Mouse (Mus musculus) hindlimb bud, embryonic 11.5 days (tissue): ENCODE measurements around the gene Vmn1r129.
"Not testable (repeated sequence)": the region's sequence is repeated elsewhere in the genome, so short reads cannot be mapped to it uniquely, and the experiment has no call there.

Source experiments
- DNase-seq: peaks from one replicate; pipeline ENCODE4 v3.0.0-alpha.2; 2012; ENCODE audit warnings: low read depth, low spot score; ENCODE audit errors: extremely low spot score

Gene Vmn1r129

DNA sequence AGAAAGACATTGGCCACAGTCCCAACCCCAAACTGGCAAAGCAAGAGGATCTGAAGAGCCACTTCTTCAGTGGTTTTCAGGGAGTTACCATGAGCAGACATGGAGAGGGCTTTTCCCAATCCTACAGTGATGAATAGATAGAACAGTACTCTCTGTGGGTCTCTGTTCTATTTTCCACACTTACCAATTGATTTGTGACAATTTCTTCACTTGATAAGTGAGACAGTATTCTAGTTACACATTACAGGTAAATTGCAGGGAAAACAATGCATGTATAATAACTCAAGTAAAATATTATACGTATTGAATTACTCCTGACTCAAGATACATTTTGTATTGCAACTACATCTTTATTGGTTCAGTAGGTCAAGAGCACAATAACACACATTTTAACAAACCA, at the start of gene Vmn1r129:
Gene Vmn1r129 (minus strand): TSS at position 101 of the 400 bp plus-strand sequence.
- DNase-seq, result not testable (repeated sequence)

DNA sequence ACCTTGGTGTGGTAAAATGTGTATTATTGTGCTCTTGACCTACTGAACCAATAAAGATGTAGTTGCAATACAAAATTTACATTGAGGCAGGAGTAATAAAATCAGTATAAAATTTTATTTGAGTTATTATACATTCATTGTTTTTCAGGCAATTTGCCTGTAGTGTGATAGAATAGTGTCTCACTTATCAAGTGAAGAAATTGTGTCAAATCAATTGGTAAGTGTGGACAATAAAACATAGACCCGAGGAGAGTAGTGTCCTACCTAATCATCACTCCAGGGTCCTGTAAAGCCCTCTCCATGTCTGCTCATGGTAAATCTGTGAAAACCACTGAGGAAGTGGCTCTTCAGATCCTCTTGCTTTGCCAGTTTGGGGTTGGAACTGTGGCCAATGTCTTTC, 12.0 kb downstream of the Vmn1r129 start, which contains the start of gene Vmn1r128:
Gene Vmn1r128 (plus strand): TSS at position 301 of the 400 bp plus-strand sequence.
- DNase-seq, result not testable (repeated sequence)

DNA sequence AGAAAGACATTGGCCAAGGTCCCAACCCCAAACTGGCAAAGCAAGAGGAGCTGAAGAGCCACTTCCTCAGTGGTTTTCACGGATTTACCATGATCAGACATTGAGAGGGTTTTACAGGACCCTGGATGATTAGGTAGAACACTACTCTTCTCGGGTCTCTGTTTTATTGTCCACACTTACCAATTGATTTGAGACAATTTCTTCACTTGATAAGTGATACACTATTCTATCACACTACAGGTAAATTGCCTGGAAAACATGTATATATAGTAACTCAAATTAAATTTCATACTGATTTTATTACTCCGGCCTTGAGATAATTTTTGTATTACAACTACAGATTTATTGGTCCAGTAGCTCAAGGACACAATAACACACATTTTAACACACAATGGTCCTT, 41.3 kb downstream of the Vmn1r129 start, which contains the start of gene Vmn1r127:
Gene Vmn1r127 (minus strand): TSS at position 101 of the 400 bp plus-strand sequence.
- not testable (repeated sequence) for DNase-seq
